Mouse (Mus musculus): ENCODE results near the gene Kif16b. TPM values are rescaled to one million over a fixed set of nuclear protein-coding genes. Genes with fewer than 3 reads are reported as not detected.

Kif16b gene
- total and polyA plus RNA-seq, 3 experiments, result 10.7 to 32.0 (median 13.0) TPM

- H3K9me3 ChIP-seq (replicated peaks; ENCODE audit: insufficient read depth, low read length), result no peaks in the 10 kb centered on the region
- H3K36me3 ChIP-seq (ENCODE audit: control insufficient read depth in 1 of 2, insufficient read depth in 2 of 2, low read length in 2 of 2), result no peaks in the 10 kb centered on the region
- H3K9ac ChIP-seq (ENCODE audit: control insufficient read depth, low read depth, low read length, poor library complexity, severe bottlenecking), result no peak overlapping the region
- no peaks in the 10 kb centered on the region for H3K27me3 ChIP-seq (ENCODE audit: control insufficient read depth in 1 of 2, insufficient read depth in 2 of 2, low read length in 2 of 2)
- H3K27ac ChIP-seq (ENCODE audit: control insufficient read depth, low read depth, low read length), result no peak overlapping the region
- H3K4me1 ChIP-seq (ENCODE audit: control insufficient read depth in 1 of 2, insufficient read depth in 2 of 2, low read length in 2 of 2), result no peaks in the 10 kb centered on the region
- H3K79me2 ChIP-seq (ENCODE audit: control insufficient read depth, insufficient read depth, low read length, poor library complexity), result no peaks in the 10 kb centered on the region; the same call in 1 of the 2 replicates
- TF ChIP-seq ETS1 (IDR thresholded peaks at IDR 0.05; ENCODE audit: low read depth, low read length), result no peak
- no peak for DNase-seq (ENCODE audit: low read depth, low spot score)
- no peak overlapping the region for H3K4me3 ChIP-seq (ENCODE audit: control insufficient read depth in 1 of 2, insufficient read depth in 1 of 2, low read depth in 2 of 2, low read length in 2 of 2)
Measured at GRCm38 (mm10) chr2:142882871-142883624, 18.3 kb downstream of the Kif16b start.

GRCm38 (mm10) chr2:142882466-142882865 lies 18.9 kb downstream of the Kif16b start:
- TF ChIP-seq POLR2AphosphoS2 (IDR thresholded peaks at IDR 0.05; ENCODE audit: low read length), result no peak
- no peak for TF ChIP-seq NELFE (IDR thresholded peaks at IDR 0.05; ENCODE audit: low read depth, low read length)
- TF ChIP-seq CTCF (IDR thresholded peaks at IDR 0.05 in 2 of 3, conservative IDR thresholded peaks at IDR 0.05 in 1 of 3; ENCODE audit: control insufficient read depth in 1 of 3, insufficient read depth in 1 of 3, low read depth in 2 of 3, low read length in 3 of 3, poor library complexity in 1 of 3, severe bottlenecking in 1 of 3), result no peak
- TF ChIP-seq MAX (IDR thresholded peaks at IDR 0.05; ENCODE audit: low read length), result no peak
- no peak for TF ChIP-seq ZNF384 (IDR thresholded peaks at IDR 0.05; ENCODE audit: low read depth, low read length)
- no peak for TF ChIP-seq MYB (IDR thresholded peaks at IDR 0.05; ENCODE audit: low read depth, low read length)
- TF ChIP-seq CHD2 (IDR thresholded peaks at IDR 0.05; ENCODE audit: low read length), result no peak
- no peak for TF ChIP-seq RCOR1 (IDR thresholded peaks at IDR 0.05; ENCODE audit: low read depth, low read length)
- TF ChIP-seq POLR2A (IDR thresholded peaks at IDR 0.05; ENCODE audit: control insufficient read depth in 1 of 2, insufficient read depth in 1 of 2, low read depth in 1 of 2, low read length in 2 of 2, poor library complexity in 1 of 2), result no peak
- no peak for TF ChIP-seq ELF1 (IDR thresholded peaks at IDR 0.05; ENCODE audit: low read depth, low read length)
- no peak for TF ChIP-seq BHLHE40 (IDR thresholded peaks at IDR 0.05; ENCODE audit: borderline replicate concordance, low read depth, low read length)
- TF ChIP-seq EP300 (IDR thresholded peaks at IDR 0.05; ENCODE audit: low read depth in 1 of 2, low read length in 2 of 2), result no peak
- no peak for TF ChIP-seq TBP (IDR thresholded peaks at IDR 0.05; ENCODE audit: low read depth, low read length)
- Histone ChIP-seq H3K4me1 (ENCODE audit: control insufficient read depth in 1 of 2, insufficient read depth in 2 of 2, low read length in 2 of 2) (no peaks in the 10 kb centered on the region), H3K9me3 (replicated peaks; ENCODE audit: insufficient read depth, low read length) (no peaks in the 10 kb centered on the region), H3K79me2 (ENCODE audit: control insufficient read depth, insufficient read depth, low read length, poor library complexity) (no peaks in the 10 kb centered on the region), H3K9ac (ENCODE audit: control insufficient read depth, low read depth, low read length, poor library complexity, severe bottlenecking) (no peak overlapping the region), H3K27me3 (ENCODE audit: control insufficient read depth in 1 of 2, insufficient read depth in 2 of 2, low read length in 2 of 2) (no peaks in the 10 kb centered on the region), H3K27ac (ENCODE audit: control insufficient read depth, low read depth, low read length) (no peak overlapping the region), H3K36me3 (ENCODE audit: control insufficient read depth in 1 of 2, insufficient read depth in 2 of 2, low read length in 2 of 2) (no peaks in the 10 kb centered on the region), H3K4me3 (ENCODE audit: control insufficient read depth in 1 of 2, insufficient read depth in 1 of 2, low read depth in 2 of 2, low read length in 2 of 2) (no peak overlapping the region)
- DNase-seq (ENCODE audit: low read depth, low spot score), result no peak

- H3K79me2 ChIP-seq (ENCODE audit: control insufficient read depth, insufficient read depth, low read length, poor library complexity), result no peaks in the 10 kb centered on the region
- no peaks in the 10 kb centered on the region for H3K9me3 ChIP-seq (replicated peaks; ENCODE audit: insufficient read depth, low read length)
- H3K4me1 ChIP-seq (ENCODE audit: control insufficient read depth in 1 of 2, insufficient read depth in 2 of 2, low read length in 2 of 2), result no peaks in the 10 kb centered on the region
- H3K9ac ChIP-seq (ENCODE audit: control insufficient read depth, low read depth, low read length, poor library complexity, severe bottlenecking), result no peak overlapping the region
- no peak overlapping the region for H3K4me3 ChIP-seq (ENCODE audit: control insufficient read depth in 1 of 2, insufficient read depth in 1 of 2, low read depth in 2 of 2, low read length in 2 of 2)
- H3K27ac ChIP-seq (ENCODE audit: control insufficient read depth, low read depth, low read length), result no peak overlapping the region
- no peak for DNase-seq (ENCODE audit: low read depth, low spot score)
- H3K27me3 ChIP-seq (ENCODE audit: control insufficient read depth in 1 of 2, insufficient read depth in 2 of 2, low read length in 2 of 2), result no peaks in the 10 kb centered on the region
- no peak for TF ChIP-seq TAL1 (IDR thresholded peaks at IDR 0.05; ENCODE audit: low read length)
- TF ChIP-seq USF1 (IDR thresholded peaks at IDR 0.05; ENCODE audit: low read depth, low read length), result no peak
- TF ChIP-seq SMC3 (IDR thresholded peaks at IDR 0.05; ENCODE audit: low read depth, low read length), result no peak
- no peak for TF ChIP-seq MYB (IDR thresholded peaks at IDR 0.05; ENCODE audit: low read depth, low read length)
- H3K36me3 ChIP-seq (ENCODE audit: control insufficient read depth in 1 of 2, insufficient read depth in 2 of 2, low read length in 2 of 2), result no peaks in the 10 kb centered on the region
Measured at GRCm38 (mm10) chr2:142881177-142881576, 20.2 kb downstream of the Kif16b start.
